Mouse (Mus musculus): ENCODE results near the gene Gabrb2. TPM values are rescaled to one million over a fixed set of nuclear protein-coding genes. Genes with fewer than 3 reads are reported as not detected.
A peak's percentile ranks its signal among the peaks of the same experiment; 100 is the strongest.

Gene Gabrb2
- 3.7 and 5.2 TPM in 2 replicates for polyA plus RNA-seq (2014; fragmentation: Nextera tagmentation; extraction: Ambion mirVana)

DNA sequence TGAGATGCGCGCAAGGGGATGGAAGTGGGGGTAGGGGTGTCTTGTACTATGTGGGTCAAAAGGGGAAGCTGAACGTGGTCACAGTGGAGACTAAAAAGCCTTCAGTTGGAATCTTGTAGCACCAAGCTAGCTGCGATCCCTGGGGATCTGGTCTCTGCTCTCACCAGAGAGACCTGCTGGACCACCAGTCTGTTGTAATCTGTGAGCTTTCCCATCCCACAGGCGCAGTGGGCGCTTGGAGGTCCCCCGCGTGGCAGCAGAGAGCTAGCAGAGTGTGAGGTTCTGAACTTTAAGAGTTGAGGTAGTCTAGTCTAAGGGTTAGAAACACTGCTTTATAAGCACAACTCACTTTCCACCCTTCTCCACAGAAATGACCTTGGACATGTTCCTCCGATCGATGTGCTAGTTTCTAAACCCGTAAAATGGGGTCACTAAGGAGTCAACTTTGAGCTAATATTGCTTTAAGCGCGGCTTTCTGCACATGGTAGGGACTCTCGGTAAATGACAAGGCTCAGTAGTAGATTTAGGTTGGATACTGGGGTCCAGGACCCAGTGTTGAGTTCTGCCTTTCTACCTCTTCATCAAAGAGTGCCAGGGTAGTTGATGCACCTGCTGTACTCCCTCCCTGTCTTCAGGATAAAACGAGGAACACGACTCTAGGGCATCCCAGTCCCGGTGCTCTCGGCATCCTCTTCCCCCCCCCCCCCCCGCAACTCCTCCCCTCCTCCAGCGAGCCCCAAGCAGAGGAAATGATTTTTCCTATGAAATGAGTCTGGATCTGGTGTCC lies at the start of gene Gabrb2:
TSS of gene Gabrb2 (plus strand) at position 762 of the 787 bp plus-strand sequence.
- Histone ChIP-seq H3K9me3 (ENCODE audit: control insufficient read depth, low read depth, low read length) (no peaks in the 10 kb centered on the region), H3K4me2 (replicated peaks; ENCODE audit: low read depth, low read length) (peak within 1 kb of the TSS; percentile 88), H3K9ac (replicated peaks; ENCODE audit: low read depth, low read length) (peak within 1 kb of the TSS; percentile 28; the same call in 1 of the 2 replicates), H3K4me1 (ENCODE audit: control insufficient read depth, insufficient read depth, low read length) (no peaks in the 10 kb centered on the region), H3K27me3 (ENCODE audit: control insufficient read depth, insufficient read depth, low read length) (no peaks in the 10 kb centered on the region), H3K4me3 (ENCODE audit: low read depth, low read length) (peak within 1 kb of the TSS; percentile 42), H3K27ac (ENCODE audit: low read length) (no peak within 1 kb of the TSS), H3K36me3 (ENCODE audit: control insufficient read depth, insufficient read depth, low read length) (no peaks in the 10 kb centered on the region)
- ATAC-seq (ENCODE audit: insufficient number of reproducible peaks, insufficient read depth, low FRiP score, low read depth) = 0 out of 2 replicates have a peak, but pooled peaks have one; percentile 6
- WGBS = 29% methylated on average over 19 of the region's 20 CpGs

DNA sequence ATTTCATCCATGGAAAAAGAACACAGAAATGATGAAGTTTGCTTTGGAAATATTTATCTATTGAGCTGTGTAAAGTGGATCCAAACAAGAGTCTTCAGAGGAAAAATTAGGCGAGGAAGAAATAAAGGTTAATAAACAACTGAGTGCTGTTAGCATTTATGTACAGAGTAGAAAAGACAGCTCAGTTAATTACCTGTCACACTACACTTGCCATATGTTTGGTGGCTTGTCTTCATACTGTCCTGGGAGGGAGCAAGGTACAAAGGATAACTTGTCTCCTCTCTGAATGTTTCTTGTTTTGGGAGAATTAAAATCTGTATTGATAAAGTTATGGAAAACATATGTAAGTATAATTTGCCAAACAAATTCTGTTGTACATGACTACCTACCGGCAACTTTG lies 40.6 kb upstream of the Gabrb2 start:
- Histone ChIP-seq H3K9me3 (ENCODE audit: control insufficient read depth, low read depth, low read length) (no peaks in the 10 kb centered on the region), H3K36me3 (ENCODE audit: control insufficient read depth, insufficient read depth, low read length) (no peaks in the 10 kb centered on the region), H3K4me3 (ENCODE audit: low read depth, low read length) (no peak overlapping the region), H3K4me1 (ENCODE audit: control insufficient read depth, insufficient read depth, low read length) (no peaks in the 10 kb centered on the region), H3K9ac (replicated peaks; ENCODE audit: low read depth, low read length) (no peak overlapping the region), H3K27me3 (ENCODE audit: control insufficient read depth, insufficient read depth, low read length) (no peaks in the 10 kb centered on the region), H3K27ac (ENCODE audit: low read length) (no peak overlapping the region), H3K4me2 (replicated peaks; ENCODE audit: low read depth, low read length) (no peak overlapping the region)
- 53% methylated on average over 2 of the region's 2 CpGs for WGBS
- ATAC-seq (ENCODE audit: insufficient number of reproducible peaks, insufficient read depth, low FRiP score, low read depth) = no peak

DNA sequence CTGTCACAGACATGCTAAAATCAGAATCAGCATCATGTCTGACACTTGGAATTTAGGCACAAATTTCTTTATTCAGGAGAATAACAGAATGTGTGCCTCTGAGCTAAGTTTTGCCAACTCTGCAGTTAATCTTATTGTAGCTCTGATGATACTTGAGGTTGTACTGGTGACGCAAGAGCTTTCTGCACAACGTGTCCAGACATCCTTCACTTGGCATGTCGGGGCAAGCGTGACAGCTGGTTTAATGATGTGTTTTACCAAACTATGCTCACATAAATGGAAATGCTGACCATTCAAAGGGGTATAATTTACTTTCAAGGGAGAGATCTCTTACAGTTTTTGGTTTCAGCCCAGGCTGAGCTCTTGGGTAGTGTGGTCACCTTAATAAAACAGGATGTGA lies 33.1 kb upstream of the Gabrb2 start:
- 76% methylated on average over 4 of the region's 4 CpGs for WGBS
- no peak for ATAC-seq (ENCODE audit: insufficient number of reproducible peaks, insufficient read depth, low FRiP score, low read depth)
- no peak overlapping the region for H3K9ac ChIP-seq (replicated peaks; ENCODE audit: low read depth, low read length)
- H3K9me3 ChIP-seq (ENCODE audit: control insufficient read depth, low read depth, low read length) = no peaks in the 10 kb centered on the region
- no peak overlapping the region for H3K27ac ChIP-seq (ENCODE audit: low read length)
- no peaks in the 10 kb centered on the region for H3K36me3 ChIP-seq (ENCODE audit: control insufficient read depth, insufficient read depth, low read length)
- H3K4me1 ChIP-seq (ENCODE audit: control insufficient read depth, insufficient read depth, low read length) = no peaks in the 10 kb centered on the region
- no peak overlapping the region for H3K4me2 ChIP-seq (replicated peaks; ENCODE audit: low read depth, low read length)
- H3K27me3 ChIP-seq (ENCODE audit: control insufficient read depth, insufficient read depth, low read length) = no peaks in the 10 kb centered on the region
- no peak overlapping the region for H3K4me3 ChIP-seq (ENCODE audit: low read depth, low read length)

DNA sequence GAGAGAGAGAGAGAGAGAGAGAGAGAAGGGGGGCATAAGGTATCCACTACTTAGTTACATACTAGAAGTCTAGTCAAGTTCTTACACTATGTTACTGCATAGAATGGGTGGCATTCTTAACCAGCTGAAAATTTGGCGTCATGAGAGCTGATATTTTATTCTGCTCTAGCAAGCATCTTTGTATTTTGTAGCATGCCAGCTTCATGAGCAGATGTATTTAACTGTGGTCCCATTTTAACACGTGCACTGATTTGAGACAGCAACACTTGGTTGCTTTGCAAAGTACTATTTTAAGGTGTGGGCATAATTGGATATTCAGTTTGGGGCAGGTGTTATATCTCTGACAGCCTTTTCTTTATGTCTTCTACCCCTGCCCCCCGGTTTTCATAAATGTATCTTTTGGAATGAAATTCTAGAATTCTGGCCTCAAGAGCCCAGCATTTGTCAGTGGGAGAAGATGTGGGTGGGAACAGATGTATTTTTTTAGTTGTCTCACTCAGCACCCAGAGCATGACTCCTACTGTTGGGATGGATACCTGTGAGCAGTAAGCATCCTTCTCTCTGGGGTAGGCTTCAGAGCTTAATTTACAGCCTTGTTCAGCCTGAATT lies 28.8 kb upstream of the Gabrb2 start:
- 60% methylated on average over 3 of the region's 3 CpGs for WGBS
- Histone ChIP-seq H3K4me2 (replicated peaks; ENCODE audit: low read depth, low read length) (no peak overlapping the region), H3K4me3 (ENCODE audit: low read depth, low read length) (no peak overlapping the region), H3K27ac (ENCODE audit: low read length) (no peak overlapping the region), H3K36me3 (ENCODE audit: control insufficient read depth, insufficient read depth, low read length) (no peaks in the 10 kb centered on the region), H3K27me3 (ENCODE audit: control insufficient read depth, insufficient read depth, low read length) (no peaks in the 10 kb centered on the region), H3K9me3 (ENCODE audit: control insufficient read depth, low read depth, low read length) (no peaks in the 10 kb centered on the region), H3K4me1 (ENCODE audit: control insufficient read depth, insufficient read depth, low read length) (no peaks in the 10 kb centered on the region), H3K9ac (replicated peaks; ENCODE audit: low read depth, low read length) (no peak overlapping the region)
- ATAC-seq (ENCODE audit: insufficient number of reproducible peaks, insufficient read depth, low FRiP score, low read depth) = no peak

DNA sequence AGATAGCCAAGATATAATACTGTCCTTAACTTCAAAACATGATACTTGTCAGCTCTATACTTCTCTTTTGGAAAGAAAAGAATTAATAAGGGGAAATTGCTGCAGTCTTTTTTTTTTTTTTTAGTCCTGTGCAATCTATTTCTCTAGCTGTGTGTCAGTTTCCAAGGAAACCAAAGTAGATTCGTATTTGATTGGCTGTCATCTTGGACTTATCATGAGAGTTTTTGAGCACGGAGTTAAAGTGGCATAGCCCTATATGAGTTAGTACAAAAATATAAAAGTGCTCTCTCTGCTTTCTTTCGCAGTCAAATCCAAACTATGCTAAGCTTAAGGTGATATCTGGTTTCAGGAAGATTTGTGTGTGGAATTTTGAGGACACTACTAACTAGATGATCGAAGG lies 26.1 kb upstream of the Gabrb2 start:
- 71% methylated on average over 4 of the region's 4 CpGs for WGBS
- H3K4me3 ChIP-seq (ENCODE audit: low read depth, low read length) = no peak overlapping the region

DNA sequence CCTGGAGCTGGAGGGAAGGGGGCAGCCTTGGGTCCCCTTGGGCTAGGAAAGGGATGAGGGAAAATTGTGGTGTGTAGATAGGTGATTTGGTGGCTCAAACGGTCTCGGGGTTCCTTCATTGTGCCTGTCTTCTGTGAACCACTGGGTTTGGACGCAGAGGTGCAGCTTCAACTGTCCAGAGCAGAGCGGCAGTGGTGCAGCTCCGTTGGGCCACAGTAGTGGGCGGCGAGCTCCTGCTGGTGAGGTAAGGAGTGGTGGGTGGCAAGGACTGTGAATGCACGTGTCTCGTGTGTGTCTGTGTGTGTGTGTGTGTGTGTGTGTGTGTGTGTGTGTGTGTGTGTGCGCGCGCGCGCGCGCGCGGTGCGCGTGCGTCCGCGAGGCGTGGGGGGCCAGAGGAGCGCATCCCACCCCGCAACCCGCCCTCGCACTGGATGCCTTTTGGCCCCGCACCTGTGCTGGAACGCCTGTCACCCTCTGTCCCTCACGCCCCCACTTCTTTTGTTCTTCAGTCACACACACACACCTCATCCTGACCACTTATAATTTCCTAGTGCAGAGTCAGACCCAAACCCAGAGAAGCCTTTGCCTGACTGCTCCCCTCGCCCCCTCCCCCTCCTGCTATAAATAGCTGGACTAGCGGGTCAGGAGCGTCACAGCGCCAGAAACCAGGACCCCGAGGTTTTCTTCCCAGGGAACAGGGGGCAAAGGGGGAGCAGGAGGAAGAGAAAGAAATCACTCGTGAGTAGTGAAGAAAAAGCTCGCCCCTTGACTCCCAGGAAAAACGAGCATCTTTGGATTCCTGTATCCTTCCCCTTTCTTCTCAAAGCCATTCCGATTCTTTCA lies 455 bp downstream of the Gabrb2 start:
- no peaks in the 10 kb centered on the region for H3K27me3 ChIP-seq (ENCODE audit: control insufficient read depth, insufficient read depth, low read length)
- H3K9me3 ChIP-seq (ENCODE audit: control insufficient read depth, low read depth, low read length) = no peaks in the 10 kb centered on the region
- H3K27ac ChIP-seq (ENCODE audit: low read length) = no peak overlapping the region
- ATAC-seq (ENCODE audit: insufficient number of reproducible peaks, insufficient read depth, low FRiP score, low read depth) = peak; percentile 71; the same call in 1 of the 2 replicates
- H3K4me1 ChIP-seq (ENCODE audit: control insufficient read depth, insufficient read depth, low read length) = no peaks in the 10 kb centered on the region
- H3K36me3 ChIP-seq (ENCODE audit: control insufficient read depth, insufficient read depth, low read length) = no peaks in the 10 kb centered on the region
- H3K4me2 ChIP-seq (replicated peaks; ENCODE audit: low read depth, low read length) = peak overlapping the region; percentile 88
- peak overlapping the region; percentile 28; the same call in 1 of the 2 replicates for H3K9ac ChIP-seq (replicated peaks; ENCODE audit: low read depth, low read length)
- 0% methylated on average over 25 of the region's 40 CpGs for WGBS
- peak overlapping the region; percentile 42 for H3K4me3 ChIP-seq (ENCODE audit: low read depth, low read length)

More for the DNA sequence above, 26.1 kb upstream of the Gabrb2 start:
- H3K4me1 ChIP-seq (ENCODE audit: control insufficient read depth, insufficient read depth, low read length) = no peaks in the 10 kb centered on the region
- H3K27ac ChIP-seq (ENCODE audit: low read length) = no peak overlapping the region
- no peaks in the 10 kb centered on the region for H3K27me3 ChIP-seq (ENCODE audit: control insufficient read depth, insufficient read depth, low read length)
- no peaks in the 10 kb centered on the region for H3K36me3 ChIP-seq (ENCODE audit: control insufficient read depth, insufficient read depth, low read length)
- H3K4me2 ChIP-seq (replicated peaks; ENCODE audit: low read depth, low read length) = no peak overlapping the region
- ATAC-seq (ENCODE audit: insufficient number of reproducible peaks, insufficient read depth, low FRiP score, low read depth) = no peak
- H3K9ac ChIP-seq (replicated peaks; ENCODE audit: low read depth, low read length) = no peak overlapping the region
- no peaks in the 10 kb centered on the region for H3K9me3 ChIP-seq (ENCODE audit: control insufficient read depth, low read depth, low read length)

DNA sequence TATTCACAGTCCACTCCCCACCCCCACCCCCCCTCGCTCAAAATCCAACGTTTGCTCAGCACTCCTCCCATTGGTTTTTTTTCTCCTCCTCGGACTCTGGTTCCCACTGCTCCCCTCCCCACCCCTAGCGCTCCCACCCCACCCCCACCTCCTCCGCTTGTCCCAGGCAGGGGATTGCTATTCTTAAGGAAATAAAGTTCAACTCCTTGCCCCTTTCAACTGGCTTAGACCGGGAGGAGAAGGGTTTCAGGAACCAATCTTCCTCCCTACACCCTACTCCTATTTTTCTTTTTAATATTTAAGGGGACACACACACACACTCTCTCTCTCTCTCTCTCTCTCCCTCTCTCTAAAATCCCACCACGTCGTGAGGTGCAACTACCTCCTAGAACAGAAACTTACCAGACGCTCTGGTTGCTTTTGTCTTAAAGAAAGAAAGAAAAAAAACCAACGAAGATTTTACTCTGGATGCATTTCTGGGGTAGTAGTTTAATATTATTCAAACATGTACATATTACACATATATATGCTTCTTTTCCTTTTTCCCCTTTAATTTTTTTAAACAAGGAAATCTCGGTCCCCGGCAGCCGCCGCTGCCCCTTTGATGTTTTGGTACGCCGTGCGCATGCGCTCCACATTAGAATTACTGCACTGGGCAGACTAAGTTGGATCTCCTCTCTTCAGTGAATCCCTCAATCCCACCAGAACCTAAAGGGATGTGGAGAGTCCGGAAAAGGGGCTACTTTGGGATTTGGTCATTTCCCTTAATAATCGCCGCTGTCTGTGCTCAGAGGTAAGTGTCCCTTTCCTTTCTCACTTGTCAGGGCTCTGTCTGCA lies 1.3 kb downstream of the Gabrb2 start:
- H3K9ac ChIP-seq (replicated peaks; ENCODE audit: low read depth, low read length) = peak overlapping the region; percentile 28; the same call in 1 of the 2 replicates
- H3K9me3 ChIP-seq (ENCODE audit: control insufficient read depth, low read depth, low read length) = no peaks in the 10 kb centered on the region
- H3K4me2 ChIP-seq (replicated peaks; ENCODE audit: low read depth, low read length) = peak overlapping the region; percentile 88
- under 1% methylated on average over 21 of the region's 21 CpGs for WGBS
- peak overlapping the region; percentile 42 for H3K4me3 ChIP-seq (ENCODE audit: low read depth, low read length)
- no peaks in the 10 kb centered on the region for H3K27me3 ChIP-seq (ENCODE audit: control insufficient read depth, insufficient read depth, low read length)
- ATAC-seq (ENCODE audit: insufficient number of reproducible peaks, insufficient read depth, low FRiP score, low read depth) = no peak; the same call in 1 of the 2 replicates
- H3K36me3 ChIP-seq (ENCODE audit: control insufficient read depth, insufficient read depth, low read length) = no peaks in the 10 kb centered on the region
- no peak overlapping the region for H3K27ac ChIP-seq (ENCODE audit: low read length)
- H3K4me1 ChIP-seq (ENCODE audit: control insufficient read depth, insufficient read depth, low read length) = no peaks in the 10 kb centered on the region

All from stomach, embryonic 14.5 days (tissue).